Mouse (Mus musculus): ENCODE measurements at regions not wholly inside any gene's neighbourhood (a gene's known extent, or its start where the extent isn't known, plus 50 kb on each side); places are given as distances from the start of the nearest gene placed in this dataset.
A peak's percentile ranks its signal among the peaks of the same experiment; 100 is the strongest.

GRCm38 (mm10) chr11:27833736-27834135 is 505.9 kb downstream of the Gm6685 start:
- peak; percentile 37 for DNase-seq

DNA sequence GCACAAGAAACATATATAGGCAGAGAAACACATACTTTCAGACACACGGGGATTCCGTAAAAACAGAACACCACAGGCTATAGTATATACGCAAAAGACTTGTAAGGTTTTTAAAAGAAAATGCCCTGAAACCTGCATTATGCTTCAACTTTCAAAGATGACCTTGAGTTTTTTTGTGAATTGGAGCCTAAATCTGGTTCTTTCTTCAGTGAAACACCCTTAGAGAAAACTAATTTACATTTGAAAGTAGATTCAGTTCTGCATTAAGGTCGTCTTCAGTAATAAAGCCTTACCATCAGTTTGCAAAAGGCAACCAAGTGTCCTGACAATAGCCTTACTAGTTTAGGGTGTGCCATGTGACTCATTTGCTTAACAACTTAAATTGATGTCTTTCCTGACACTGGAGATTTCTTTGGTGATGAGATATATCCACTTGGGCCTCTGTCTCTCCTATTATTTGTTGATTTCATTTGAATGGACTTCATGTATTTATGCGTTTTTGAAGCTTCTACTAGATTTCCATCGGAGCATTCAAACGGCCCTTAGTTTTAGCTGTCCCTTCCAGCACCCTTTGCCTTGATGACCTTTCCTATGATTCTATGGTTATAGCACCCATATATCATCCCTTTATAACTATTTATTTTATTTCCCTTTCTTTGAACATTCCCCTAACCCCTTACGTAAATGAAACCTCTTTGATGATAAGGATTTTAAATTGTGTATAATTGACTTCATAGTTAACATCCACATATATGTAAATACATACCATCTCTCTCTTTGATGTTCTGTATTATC is 539.6 kb downstream of the Gm6685 start:
- no peak for DNase-seq

DNA sequence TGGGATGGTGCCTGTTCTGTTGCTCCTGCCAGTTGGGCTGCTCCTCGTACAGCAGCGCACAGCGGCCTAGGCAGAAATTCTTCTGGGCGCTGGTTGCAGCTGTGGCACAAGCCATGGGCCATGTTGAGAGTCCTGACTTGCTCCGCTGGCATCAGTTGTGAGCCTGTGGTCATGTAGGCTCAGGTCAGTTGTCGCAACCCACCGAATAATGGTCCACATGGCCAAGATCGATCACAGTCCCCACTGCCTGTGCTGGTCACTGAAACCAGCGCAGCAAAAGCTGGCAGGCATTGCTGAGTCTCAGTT is 585.8 kb downstream of the Gm6685 start:
- DNase-seq: no peak

DNA sequence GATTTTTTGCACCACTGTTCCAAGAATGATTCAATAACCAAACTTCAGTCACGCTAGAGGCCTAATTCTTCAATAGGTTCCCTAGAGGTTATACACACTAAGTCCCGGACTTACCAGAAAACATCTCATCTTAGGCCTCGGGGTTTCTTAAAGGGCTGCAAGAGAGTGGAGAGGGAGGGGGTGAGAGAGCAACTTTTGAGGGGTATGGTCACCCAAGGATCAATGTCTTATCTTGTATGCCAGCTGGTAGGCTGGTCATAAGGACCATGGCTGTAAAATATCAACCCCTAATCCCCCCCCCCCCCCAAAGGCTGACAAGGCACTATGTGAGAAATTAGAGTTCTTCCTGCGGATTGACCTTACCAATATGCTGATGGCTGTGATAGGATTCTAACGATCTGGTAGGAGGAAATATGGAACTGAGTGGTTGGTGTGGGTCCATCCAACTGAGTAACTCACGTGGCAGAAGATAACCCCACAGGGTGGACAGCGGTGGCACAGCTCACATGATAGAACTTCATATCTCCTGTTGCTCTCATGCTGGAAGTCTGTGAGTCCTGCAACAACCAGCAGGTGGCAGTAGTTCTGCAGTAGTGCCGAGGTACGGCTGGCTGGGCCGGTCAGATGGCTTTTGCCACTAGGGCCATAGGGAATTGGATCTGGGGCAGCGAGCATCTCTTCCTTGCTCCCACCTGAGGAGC is 586.3 kb downstream of the Gm6685 start:
- DNase-seq: peak; percentile 10

DNA sequence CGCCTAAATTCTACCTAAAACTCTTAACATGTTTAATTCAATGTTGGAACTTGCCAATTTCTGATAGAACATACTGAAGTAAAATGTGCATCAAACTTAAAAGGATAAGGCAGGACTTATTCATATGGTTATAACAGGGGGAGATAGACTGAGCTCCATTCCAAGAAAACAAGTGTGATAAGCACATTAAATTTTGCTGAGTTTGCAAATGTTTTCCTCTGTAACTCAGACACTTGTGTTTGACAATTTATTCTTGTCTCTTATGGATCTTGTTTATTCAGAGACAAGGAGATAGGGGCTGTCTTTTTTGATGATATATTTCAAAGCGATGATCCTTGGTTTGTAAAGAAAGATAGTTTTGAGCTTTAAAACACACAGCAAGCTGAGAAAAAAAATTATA is 613.6 kb downstream of the Gm6685 start:
- DNase-seq: no peak

GRCm38 (mm10) chr11:27721346-27721745 is 618.3 kb downstream of the Gm6685 start:
- DNase-seq: peak; percentile 13

- DNase-seq: no peak
Measured at GRCm38 (mm10) chr11:27672436-27672835, 667.2 kb downstream of the Gm6685 start.

Measured in layer of hippocampus, adult 9-11 months (tissue).